Mouse (Mus musculus): ENCODE measurements around the gene Akap3. TPM values are rescaled to one million over a fixed set of nuclear protein-coding genes. Genes with fewer than 3 reads are reported as not detected.

Akap3 gene
- 0.12 and 0.13 TPM in 2 replicates for polyA plus RNA-seq (2012; rRNA removed)

GRCm38 (mm10) chr6:126852881-126853280 lies at the start of gene Akap3:
Akap3 (plus strand) TSS chr6:126853098.

GRCm38 (mm10) chr6:126848712-126849704 lies 3.9 kb upstream of the Akap3 start, which contains the start of gene Ndufa9:
Ndufa9 (minus strand) TSS chr6:126849136.

GRCm38 (mm10) chr6:126921111-126921881 lies 68.4 kb downstream of the Akap3 start, which contains the start of gene Dyrk4:
Dyrk4 (minus strand) TSS chr6:126921839.

Other genes with a start within 250 kb of the Akap3 start
- 0.48 and 0.66 TPM in 2 replicates for gene Kcna1, start 206.7 kb upstream of the Akap3 start, polyA plus RNA-seq (2012; rRNA removed)
- gene Kcna6, start 112.4 kb upstream of the Akap3 start, polyA plus RNA-seq (2012; rRNA removed), result 4.2 and 5.4 TPM in 2 replicates
- 98.2 and 119 TPM in 2 replicates for gene Ndufa9, start 4.0 kb upstream of the Akap3 start, polyA plus RNA-seq (2012; rRNA removed)
- 0.10 and 0.11 TPM in 2 replicates for gene Dyrk4, start 68.7 kb downstream of the Akap3 start, polyA plus RNA-seq (2012; rRNA removed)
- 78.5 and 92.5 TPM in 2 replicates for gene Rad51ap1, start 86.5 kb downstream of the Akap3 start, polyA plus RNA-seq (2012; rRNA removed)
- gene D6Wsu163e, start 86.9 kb downstream of the Akap3 start, polyA plus RNA-seq (2012; rRNA removed), result 15.4 and 15.9 TPM in 2 replicates
- gene Fgf6, start 162.5 kb downstream of the Akap3 start, polyA plus RNA-seq (2012; rRNA removed), result 0.01 and 0.29 TPM in 2 replicates
- gene Fgf23, start 219.8 kb downstream of the Akap3 start, polyA plus RNA-seq (2012; rRNA removed), result 0.31 and 0.32 TPM in 2 replicates

Data from central nervous system, embryonic 11.5 days (tissue).